Mouse (Mus musculus): ENCODE measurements at regions not wholly inside any gene's neighbourhood (a gene's known extent, or its start where the extent isn't known, plus 50 kb on each side); places are given as distances from the start of the nearest gene placed in this dataset.

DNA sequence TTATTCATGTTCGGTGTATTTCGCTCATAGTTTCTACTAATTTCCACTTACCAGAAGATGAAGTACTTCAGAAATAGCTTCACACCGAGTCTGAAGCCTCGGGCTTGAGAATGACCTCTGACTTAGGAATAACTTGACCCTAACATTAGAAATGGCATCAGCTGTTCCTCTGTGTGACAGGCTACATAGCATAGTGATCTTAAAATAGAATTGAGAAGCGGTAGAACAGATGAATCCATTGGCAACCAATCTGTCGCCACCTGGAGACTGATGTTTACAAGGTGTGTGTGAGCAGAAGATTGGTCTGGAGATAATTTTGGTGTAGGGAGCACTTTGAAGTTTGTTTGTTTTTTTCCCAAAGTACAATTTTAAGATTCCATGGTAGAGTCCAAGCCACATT, 60.9 kb upstream of the Ahi1 start:
- TF ChIP-seq CTCF (IDR thresholded peaks at IDR 0.05; ENCODE audit: low read depth) = no peak
- TF ChIP-seq EP300 (IDR thresholded peaks at IDR 0.05; ENCODE audit: low read depth) = no peak

Data from liver, embryonic 14.5 days (tissue).